Mouse (Mus musculus) bone marrow macrophage, adult 2 months (primary cell): ENCODE measurements around the gene Sectm1b.

ENCODE experiments used
- CTCF ChIP-seq: IDR thresholded peaks from 2 replicates; pipeline ENCODE4 v1.5.1; 2012; ENCODE audit warnings: low read depth, mild to moderate bottlenecking, low read length, moderate library complexity
- POLR2A ChIP-seq: IDR thresholded peaks from 2 replicates; pipeline ENCODE4 v1.6.1; 2012; ENCODE audit warnings: mild to moderate bottlenecking, low read depth, low read length, borderline replicate concordance

- TF ChIP-seq CTCF (no peak), POLR2A (no peak)
These were observed 49.7 kb downstream of the Sectm1b start for GRCm38 (mm10) chr11:121013656-121014055.
